Mouse (Mus musculus) forebrain, embryonic 15.5 days (tissue): ENCODE measurements around the gene Gm47959. TPM values are rescaled to one million over a fixed set of nuclear protein-coding genes. Genes with fewer than 3 reads are reported as not detected.

Experiments used
- ATAC-seq: fragments of 200-750 bp; cut with Nextera tagmentation; replicated peaks from 2 replicates; pipeline ENCODE4 v1.8.0; 2017; ENCODE audit warnings: mild to moderate bottlenecking, moderate TSS enrichment, moderate library complexity
- H3K27ac ChIP-seq: fragments of 300-500 bp; sonication (generic); replicated peaks from 2 replicates; pipeline ENCODE4 v1.5.1; 2015; ENCODE audit warnings: mild to moderate bottlenecking, inconsistent platforms
- H3K27me3 ChIP-seq: fragments of 300-500 bp; sonication (generic); 2 replicates; pipeline ENCODE4 v1.6.1; 2015; ENCODE audit warnings: inconsistent platforms
- H3K36me3 ChIP-seq: fragments of 300-500 bp; sonication (generic); 2 replicates; pipeline ENCODE4 v1.6.1; 2015; ENCODE audit warnings: mild to moderate bottlenecking, inconsistent platforms
- H3K4me1 ChIP-seq: fragments of 300-500 bp; sonication (generic); 2 replicates; pipeline ENCODE4 v1.6.1; 2015; ENCODE audit warnings: inconsistent platforms
- H3K4me2 ChIP-seq: fragments of 300-500 bp; sonication (generic); replicated peaks from 2 replicates; pipeline ENCODE4 v1.6.1; 2015; ENCODE audit warnings: mild to moderate bottlenecking, inconsistent platforms
- H3K4me3 ChIP-seq: fragments of 300-500 bp; sonication (generic); 2 replicates; pipeline ENCODE4 v1.5.1; 2015; ENCODE audit warnings: mild to moderate bottlenecking, inconsistent platforms
- H3K9ac ChIP-seq: fragments of 300-500 bp; sonication (generic); replicated peaks from 2 replicates; pipeline ENCODE4 v1.6.1; 2015; ENCODE audit warnings: mild to moderate bottlenecking, inconsistent platforms
- H3K9me3 ChIP-seq: fragments of 300-500 bp; sonication (generic); 2 replicates; pipeline ENCODE4 v1.6.1; 2016; ENCODE audit warnings: inconsistent platforms
- WGBS: fragments of 180-500 bp; shearing (Covaris S2); methylation state at CpG from one replicate; pipeline ENCODE4 v1.1.7; 2015; ENCODE audit warnings: mixed read lengths; 5-methylcytosine and 5-hydroxymethylcytosine counted together
- polyA plus RNA-seq: library from polyadenylated mRNA; unstranded; fragments of >200 nt; fragmentation: Nextera tagmentation; extraction: Ambion mirVana; gene quantifications from 2 replicates; pipeline ENCODE4 v1.2.1, GENCODE M21; 2015

Gm47959 gene
- polyA plus RNA-seq, 1 experiment from 2014 or later: not detected

- Histone ChIP-seq H3K27me3 (no peaks in the 10 kb centered on the region), H3K4me2 (no peak overlapping the region), H3K4me3 (no peak overlapping the region), H3K9me3 (no peaks in the 10 kb centered on the region), H3K36me3 (no peaks in the 10 kb centered on the region), H3K4me1 (no peaks in the 10 kb centered on the region), H3K27ac (no peak overlapping the region), H3K9ac (no peak overlapping the region)
- 88% methylated on average over 3 of the region's 3 CpGs for WGBS
- ATAC-seq: no peak
Measured at GRCm38 (mm10) chr1:82991596-82991995, 8.8 kb upstream of the Gm47959 start.

- 88% methylated on average over 6 of the region's 6 CpGs for WGBS
- no peak overlapping the region for H3K9ac ChIP-seq
- H3K36me3 ChIP-seq: no peaks in the 10 kb centered on the region
- no peaks in the 10 kb centered on the region for H3K9me3 ChIP-seq
- H3K27ac ChIP-seq: no peak overlapping the region
- no peak for ATAC-seq
- H3K27me3 ChIP-seq: no peaks in the 10 kb centered on the region
- no peak overlapping the region for H3K4me2 ChIP-seq
- no peaks in the 10 kb centered on the region for H3K4me1 ChIP-seq
- H3K4me3 ChIP-seq: no peak overlapping the region
Measured at GRCm38 (mm10) chr1:82992093-82992492, 8.3 kb upstream of the Gm47959 start.

- Histone ChIP-seq H3K36me3 (no peaks in the 10 kb centered on the region), H3K4me1 (no peaks in the 10 kb centered on the region), H3K27me3 (no peaks in the 10 kb centered on the region), H3K4me2 (no peak overlapping the region), H3K9me3 (no peaks in the 10 kb centered on the region), H3K4me3 (no peak overlapping the region), H3K9ac (no peak overlapping the region), H3K27ac (no peak overlapping the region)
- no peak for ATAC-seq
- 83% methylated on average over 3 of the region's 3 CpGs for WGBS
Measured at GRCm38 (mm10) chr1:82993947-82994346, 6.4 kb upstream of the Gm47959 start.

- ATAC-seq: no peak
- WGBS: 86% methylated on average over 8 of the region's 8 CpGs
Measured at GRCm38 (mm10) chr1:83006218-83007179, 6.2 kb downstream of the Gm47959 start.

GRCm38 (mm10) chr1:83007471-83007870, 7.1 kb downstream of the Gm47959 start:
- 70% methylated on average over 6 of the region's 6 CpGs for WGBS
- Histone ChIP-seq H3K4me3 (no peak overlapping the region), H3K4me1 (no peaks in the 10 kb centered on the region), H3K27me3 (no peaks in the 10 kb centered on the region), H3K9me3 (no peaks in the 10 kb centered on the region), H3K9ac (no peak overlapping the region), H3K36me3 (no peaks in the 10 kb centered on the region), H3K27ac (no peak overlapping the region), H3K4me2 (no peak overlapping the region)
- ATAC-seq: peak; percentile 67; the same call in 1 of the 2 replicates

More at GRCm38 (mm10) chr1:83006218-83007179, 6.2 kb downstream of the Gm47959 start:
- Histone ChIP-seq H3K4me2 (no peak overlapping the region), H3K9ac (no peak overlapping the region), H3K4me1 (no peaks in the 10 kb centered on the region), H3K4me3 (no peak overlapping the region), H3K36me3 (no peaks in the 10 kb centered on the region), H3K27ac (no peak overlapping the region), H3K9me3 (no peaks in the 10 kb centered on the region), H3K27me3 (no peaks in the 10 kb centered on the region)

- no peaks in the 10 kb centered on the region for H3K4me1 ChIP-seq
- no peak overlapping the region for H3K4me2 ChIP-seq
- WGBS: 89% methylated on average over 3 of the region's 3 CpGs
- no peak overlapping the region for H3K9ac ChIP-seq
- H3K9me3 ChIP-seq: no peaks in the 10 kb centered on the region
- no peaks in the 10 kb centered on the region for H3K27me3 ChIP-seq
- no peak for ATAC-seq
- no peaks in the 10 kb centered on the region for H3K36me3 ChIP-seq
- no peak overlapping the region for H3K4me3 ChIP-seq
- no peak overlapping the region for H3K27ac ChIP-seq
Measured at GRCm38 (mm10) chr1:83014477-83014876, 14.1 kb downstream of the Gm47959 start.

GRCm38 (mm10) chr1:83015329-83015879, 15.1 kb downstream of the Gm47959 start:
- 92% methylated on average over 10 of the region's 10 CpGs for WGBS
- Histone ChIP-seq H3K9me3 (no peaks in the 10 kb centered on the region), H3K27ac (no peak overlapping the region), H3K9ac (no peak overlapping the region), H3K4me1 (no peaks in the 10 kb centered on the region), H3K36me3 (no peaks in the 10 kb centered on the region), H3K4me3 (no peak overlapping the region), H3K4me2 (no peak overlapping the region), H3K27me3 (no peaks in the 10 kb centered on the region)
- ATAC-seq: no peak

GRCm38 (mm10) chr1:83016556-83016955, 16.2 kb downstream of the Gm47959 start:
- Histone ChIP-seq H3K4me2 (no peak overlapping the region), H3K4me3 (no peak overlapping the region), H3K27me3 (no peaks in the 10 kb centered on the region), H3K9ac (no peak overlapping the region), H3K36me3 (no peaks in the 10 kb centered on the region), H3K4me1 (no peaks in the 10 kb centered on the region), H3K9me3 (no peaks in the 10 kb centered on the region), H3K27ac (no peak overlapping the region)
- no peak for ATAC-seq
- WGBS: 70% methylated on average over 1 of the region's 1 CpGs

- H3K4me2 ChIP-seq: no peak overlapping the region
- H3K36me3 ChIP-seq: no peaks in the 10 kb centered on the region
- no peaks in the 10 kb centered on the region for H3K4me1 ChIP-seq
- H3K27ac ChIP-seq: no peak overlapping the region
- H3K27me3 ChIP-seq: no peaks in the 10 kb centered on the region
- no peak overlapping the region for H3K4me3 ChIP-seq
- no peak overlapping the region for H3K9ac ChIP-seq
- no peak for ATAC-seq
- H3K9me3 ChIP-seq: no peaks in the 10 kb centered on the region
- WGBS: 52% methylated on average over 1 of the region's 1 CpGs
Measured at GRCm38 (mm10) chr1:83031950-83032349, 31.6 kb downstream of the Gm47959 start.

- Histone ChIP-seq H3K4me3 (no peak overlapping the region), H3K4me1 (peaks cover 1% of the 10 kb centered on the region), H3K9me3 (no peaks in the 10 kb centered on the region), H3K4me2 (no peak overlapping the region), H3K27ac (no peak overlapping the region), H3K9ac (no peak overlapping the region), H3K36me3 (no peaks in the 10 kb centered on the region), H3K27me3 (no peaks in the 10 kb centered on the region)
- WGBS: 91% methylated on average over 6 of the region's 6 CpGs
- ATAC-seq: no peak
Measured at GRCm38 (mm10) chr1:83032508-83032907, 32.2 kb downstream of the Gm47959 start.

GRCm38 (mm10) chr1:83034509-83034908, 34.2 kb downstream of the Gm47959 start:
- ATAC-seq: no peak
- H3K4me3 ChIP-seq: no peak overlapping the region
- WGBS: 71% methylated on average over 5 of the region's 5 CpGs

GRCm38 (mm10) chr1:83036892-83037667, 36.7 kb downstream of the Gm47959 start:
- Histone ChIP-seq H3K4me1 (peaks cover 11% of the 10 kb centered on the region), H3K27ac (no peak overlapping the region), H3K27me3 (no peaks in the 10 kb centered on the region), H3K9me3 (no peaks in the 10 kb centered on the region), H3K9ac (no peak overlapping the region), H3K36me3 (no peaks in the 10 kb centered on the region), H3K4me3 (no peak overlapping the region), H3K4me2 (0 out of 2 replicates have a peak overlapping the region, but pooled peaks have one; percentile 83)
- WGBS: 63% methylated on average over 11 of the region's 11 CpGs
- ATAC-seq: no peak

More at GRCm38 (mm10) chr1:83034509-83034908, 34.2 kb downstream of the Gm47959 start:
- H3K9me3 ChIP-seq: no peaks in the 10 kb centered on the region
- peaks cover 11% of the 10 kb centered on the region for H3K4me1 ChIP-seq
- no peak overlapping the region for H3K4me2 ChIP-seq
- H3K27ac ChIP-seq: no peak overlapping the region
- no peaks in the 10 kb centered on the region for H3K27me3 ChIP-seq
- H3K9ac ChIP-seq: no peak overlapping the region
- H3K36me3 ChIP-seq: no peaks in the 10 kb centered on the region
